Mouse (Mus musculus) liver, embryonic 13.5 days (tissue): ENCODE data around the gene Srp54c. TPM values are rescaled to one million over a fixed set of nuclear protein-coding genes. Genes with fewer than 3 reads are reported as not detected.

Experiments used
- polyA plus RNA-seq: library from polyadenylated mRNA; unstranded; fragments of >200 nt; fragmentation: Nextera tagmentation; extraction: Ambion mirVana; gene quantifications from 2 replicates; pipeline ENCODE4 v1.2.1, GENCODE M21; 2015

The Srp54c gene
- polyA plus RNA-seq, 1 experiment from 2014 or later = 40.8 TPM

Other genes with a start within 250 kb of the Srp54c start
- not detected in 2 replicates for gene Gm20403, start 243.6 kb upstream of the Srp54c start, polyA plus RNA-seq
- gene Baz1a, start 215.8 kb upstream of the Srp54c start, polyA plus RNA-seq = 32.3 and 38.0 TPM in 2 replicates
- 30.6 and 32.9 TPM in 2 replicates for gene 2700097O09Rik, start 150.1 kb upstream of the Srp54c start, polyA plus RNA-seq
- 94.7 and 121 TPM in 2 replicates for gene Srp54a, start 149.9 kb upstream of the Srp54c start, polyA plus RNA-seq
- gene Fam177a, start 105.7 kb upstream of the Srp54c start, polyA plus RNA-seq = 12.7 and 13.7 TPM in 2 replicates
- gene Srp54b, start 75.1 kb upstream of the Srp54c start, polyA plus RNA-seq = 35.6 and 39.9 TPM in 2 replicates
- gene 1700047I17Rik2, start 30.6 kb upstream of the Srp54c start, polyA plus RNA-seq = not detected in 2 replicates
- gene 1110008L16Rik, start 69.4 kb downstream of the Srp54c start, polyA plus RNA-seq = 8.9 and 10.0 TPM in 2 replicates
- 8.2 and 10.8 TPM in 2 replicates for gene Ppp2r3c, start 72.8 kb downstream of the Srp54c start, polyA plus RNA-seq
- gene Psma6, start 154.1 kb downstream of the Srp54c start, polyA plus RNA-seq = 281 and 285 TPM in 2 replicates